Mouse (Mus musculus) olfactory bulb, adult 2 months (tissue): ENCODE data around the gene Ifna1. TPM values are rescaled to one million over a fixed set of nuclear protein-coding genes. Genes with fewer than 3 reads are reported as not detected.

Experiments
- H3K27ac ChIP-seq: fragments of 200-500 bp; 2 replicates; pipeline ENCODE4 v1.5.1; 2012; ENCODE audit warnings: low read depth, low read length; ENCODE audit not compliant: insufficient read depth
- H3K4me1 ChIP-seq: fragments of 200-500 bp; 2 replicates; pipeline ENCODE4 v1.6.1; 2012; ENCODE audit warnings: low read length; ENCODE audit not compliant: control insufficient read depth, insufficient read depth
- H3K4me3 ChIP-seq: fragments of 200-500 bp; 2 replicates; pipeline ENCODE4 v1.5.1; 2012; ENCODE audit warnings: mild to moderate bottlenecking, low read depth, low read length, moderate library complexity; ENCODE audit not compliant: insufficient read depth
- CTCF ChIP-seq: fragments of 200-500 bp; IDR thresholded peaks from 2 replicates; pipeline ENCODE4 v1.5.1; 2012; ENCODE audit warnings: low read depth, mild to moderate bottlenecking, low read length, moderate library complexity; ENCODE audit not compliant: insufficient read depth
- POLR2A ChIP-seq: fragments of 200-500 bp; IDR thresholded peaks from 2 replicates; pipeline ENCODE4 v1.6.1; 2012; ENCODE audit warnings: mild to moderate bottlenecking, low read depth, low read length, moderate library complexity; ENCODE audit not compliant: insufficient read depth
- polyA plus RNA-seq: library from polyadenylated mRNA; stranded (reverse); fragments of >200 nt; gene quantifications from 2 replicates; pipeline ENCODE4 v1.2.4, GENCODE M21; 2012; ENCODE audit warnings: low replicate concordance; ENCODE audit not compliant: missing spikeins, insufficient read depth, insufficient read length

Ifna1 gene
- polyA plus RNA-seq, 1 experiment = not detected

DNA sequence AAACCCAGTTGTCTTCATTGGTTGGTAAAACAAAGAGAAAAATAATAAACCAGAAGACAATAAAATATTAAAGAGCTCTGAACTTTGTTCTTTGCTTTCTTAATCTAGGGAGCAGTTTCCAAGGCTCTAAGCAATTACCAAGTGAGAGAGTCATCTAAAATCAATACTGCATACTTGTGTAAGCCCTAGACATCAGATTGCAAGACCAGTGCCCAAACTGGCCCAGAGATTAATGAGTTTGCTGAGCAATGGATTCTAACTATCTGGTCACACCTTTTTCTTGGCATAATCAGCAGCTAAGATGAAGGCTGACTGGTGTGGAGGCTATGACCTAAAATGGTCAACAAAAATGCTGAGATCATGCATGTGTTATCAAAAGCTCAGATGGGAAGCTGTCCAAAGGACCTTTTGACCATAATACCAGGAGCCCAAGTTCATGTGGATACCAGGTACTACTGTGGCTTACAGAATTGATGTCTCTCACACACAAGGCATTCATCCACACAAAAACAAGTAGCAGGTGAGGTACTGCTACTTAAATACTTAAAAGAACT lies 43.4 kb downstream of the Ifna1 start:
- no peaks in the 10 kb centered on the region for H3K4me1 ChIP-seq
- H3K27ac ChIP-seq = no peak overlapping the region
- no peak for TF ChIP-seq POLR2A
- TF ChIP-seq CTCF = no peak
- no peak overlapping the region for H3K4me3 ChIP-seq

Other genes with a start within 250 kb of the Ifna1 start
- not detected in 2 replicates for gene Ifna12, start 246.7 kb upstream of the Ifna1 start, polyA plus RNA-seq
- not detected in 2 replicates for gene C87499, start 215.7 kb upstream of the Ifna1 start, polyA plus RNA-seq
- gene Ifna13, start 205.6 kb upstream of the Ifna1 start, polyA plus RNA-seq = not detected in 2 replicates
- gene Ifna16, start 173.2 kb upstream of the Ifna1 start, polyA plus RNA-seq = not detected in 2 replicates
- gene Ifna2, start 166.2 kb upstream of the Ifna1 start, polyA plus RNA-seq = not detected in 2 replicates
- gene Ifnab, start 158.7 kb upstream of the Ifna1 start, polyA plus RNA-seq = not detected in 2 replicates
- gene Gm26566, start 128.3 kb upstream of the Ifna1 start, polyA plus RNA-seq = not detected in 2 replicates
- not detected in 2 replicates for gene Klhl9, start 127.6 kb upstream of the Ifna1 start, polyA plus RNA-seq
- gene Gm13271, start 95.2 kb upstream of the Ifna1 start, polyA plus RNA-seq = not detected in 2 replicates
- gene Gm13283, start 90.0 kb upstream of the Ifna1 start, polyA plus RNA-seq = not detected in 2 replicates
- not detected in 2 replicates for gene Gm13290, start 76.3 kb upstream of the Ifna1 start, polyA plus RNA-seq
- gene Gm13289, start 73.2 kb upstream of the Ifna1 start, polyA plus RNA-seq = not detected in 2 replicates
- not detected in 2 replicates for gene Gm13272, start 70.2 kb upstream of the Ifna1 start, polyA plus RNA-seq
- not detected in 2 replicates for gene Ifnz, start 68.0 kb upstream of the Ifna1 start, polyA plus RNA-seq
- not detected in 2 replicates for gene Gm13276, start 64.4 kb upstream of the Ifna1 start, polyA plus RNA-seq
- gene Gm13277, start 61.5 kb upstream of the Ifna1 start, polyA plus RNA-seq = not detected in 2 replicates
- not detected in 2 replicates for gene Gm13278, start 58.5 kb upstream of the Ifna1 start, polyA plus RNA-seq
- gene Gm13275, start 55.6 kb upstream of the Ifna1 start, polyA plus RNA-seq = not detected in 2 replicates
- not detected in 2 replicates for gene Gm13279, start 52.7 kb upstream of the Ifna1 start, polyA plus RNA-seq
- gene Gm13285, start 50.4 kb upstream of the Ifna1 start, polyA plus RNA-seq = not detected in 2 replicates
- not detected in 2 replicates for gene Gm13287, start 46.8 kb upstream of the Ifna1 start, polyA plus RNA-seq
- gene Gm13288, start 44.6 kb upstream of the Ifna1 start, polyA plus RNA-seq = not detected in 2 replicates
- gene Ifna7, start 33.9 kb upstream of the Ifna1 start, polyA plus RNA-seq = not detected in 2 replicates
- not detected in 2 replicates for gene Ifna11, start 30.1 kb upstream of the Ifna1 start, polyA plus RNA-seq
- not detected in 2 replicates for gene Ifna6, start 22.7 kb upstream of the Ifna1 start, polyA plus RNA-seq
- not detected in 2 replicates for gene Ifna5, start 14.6 kb upstream of the Ifna1 start, polyA plus RNA-seq
- not detected in 2 replicates for gene Ifna4, start 8.2 kb upstream of the Ifna1 start, polyA plus RNA-seq
- not detected in 2 replicates for gene Ifne, start 30.1 kb downstream of the Ifna1 start, polyA plus RNA-seq